Mouse (Mus musculus) hindbrain, embryonic 12.5 days (tissue): ENCODE results near the gene Olfr141. TPM values are rescaled to one million over a fixed set of nuclear protein-coding genes. Genes with fewer than 3 reads are reported as not detected.

Experiments
- ATAC-seq: fragments of 200-750 bp; cut with Nextera tagmentation; 2 replicates; pipeline ENCODE4 v1.8.0; 2017; ENCODE audit warnings: moderate TSS enrichment; ENCODE audit not compliant: low FRiP score
- H3K27ac ChIP-seq: fragments of 300-500 bp; sonication (generic); 2 replicates; pipeline ENCODE4 v1.5.1; 2016; ENCODE audit warnings: mild to moderate bottlenecking
- H3K27me3 ChIP-seq: fragments of 300-500 bp; sonication (generic); 2 replicates; pipeline ENCODE4 v1.6.1; 2016; ENCODE audit warnings: mild to moderate bottlenecking
- H3K36me3 ChIP-seq: fragments of 300-500 bp; sonication (generic); 2 replicates; pipeline ENCODE4 v1.6.1; 2016; ENCODE audit warnings: mild to moderate bottlenecking
- H3K4me1 ChIP-seq: fragments of 300-500 bp; sonication (generic); 2 replicates; pipeline ENCODE4 v1.6.1; 2016
- H3K4me2 ChIP-seq: fragments of 300-500 bp; sonication (generic); replicated peaks from 2 replicates; pipeline ENCODE4 v1.6.1; 2016; ENCODE audit warnings: mild to moderate bottlenecking
- H3K4me3 ChIP-seq: fragments of 300-500 bp; sonication (generic); 2 replicates; pipeline ENCODE4 v1.5.1; 2016; ENCODE audit warnings: mild to moderate bottlenecking
- H3K9ac ChIP-seq: fragments of 300-500 bp; sonication (generic); 2 replicates; pipeline ENCODE4 v1.6.1; 2016; ENCODE audit warnings: mild to moderate bottlenecking, moderate library complexity
- H3K9me3 ChIP-seq: fragments of 300-500 bp; sonication (generic); replicated peaks from 2 replicates; pipeline ENCODE4 v1.6.1; 2016; ENCODE audit warnings: mild to moderate bottlenecking
- WGBS: fragments of 180-500 bp; shearing (Covaris S2); methylation state at CpG from one replicate; pipeline ENCODE4 v1.1.7; 2016; 5-methylcytosine and 5-hydroxymethylcytosine counted together
- polyA plus RNA-seq: library from polyadenylated mRNA; unstranded; fragments of >200 nt; fragmentation: Nextera tagmentation; extraction: Ambion mirVana; gene quantifications from 2 replicates; pipeline ENCODE4 v1.2.1, GENCODE M21; 2016

Gene Olfr141
- polyA plus RNA-seq, result not detected in 2 replicates

DNA sequence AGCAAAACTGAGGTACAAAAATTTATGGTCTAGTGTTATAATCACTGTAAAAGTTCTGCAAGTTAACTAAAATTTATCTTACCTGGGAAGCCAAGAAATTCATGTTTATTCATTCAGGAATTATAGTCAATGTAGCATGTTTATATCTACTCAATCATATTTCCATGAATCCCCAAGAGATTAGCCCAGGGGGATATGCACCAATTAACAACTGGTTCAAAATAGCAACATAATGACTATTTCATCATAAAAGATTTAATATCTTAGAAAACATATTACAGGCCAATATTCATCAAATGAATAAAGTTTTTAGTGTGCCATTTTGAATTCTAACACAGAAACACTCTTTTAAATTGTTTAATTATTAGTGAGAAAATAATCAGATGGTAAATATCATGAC, at the start of gene Olfr141:
Olfr141 (minus strand) TSS at position 101 of the 400 bp plus-strand sequence.
- ATAC-seq, result no peak
- Histone ChIP-seq H3K27ac (no peak within 1 kb of the TSS), H3K27me3 (no peaks in the 10 kb centered on the region)

DNA sequence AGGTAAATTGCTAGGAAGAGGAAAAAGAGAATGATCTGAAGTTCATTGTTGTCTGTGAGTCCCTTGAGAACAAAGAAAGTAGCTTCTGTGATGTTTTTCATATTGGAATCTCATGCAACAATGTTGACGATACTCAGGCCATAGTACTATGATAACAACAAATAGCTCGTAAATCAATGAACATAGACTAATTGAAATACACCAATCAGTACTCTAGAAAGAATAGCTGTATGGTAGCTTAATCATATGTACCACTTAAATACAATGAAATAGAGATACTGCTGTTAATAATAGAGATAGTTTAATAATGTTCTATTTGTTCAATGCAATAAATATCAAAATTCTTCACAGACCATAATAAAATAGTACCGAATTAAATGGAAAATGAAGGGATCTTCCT, 41.8 kb upstream of the Olfr141 start, which contains the start of gene Olfr1095:
Olfr1095 (minus strand) TSS at position 101 of the 400 bp plus-strand sequence.
- H3K27ac ChIP-seq, result no peak within 1 kb of the TSS
- H3K27me3 ChIP-seq, result no peaks in the 10 kb centered on the region
- no peaks in the 10 kb centered on the region for H3K36me3 ChIP-seq
- no peak within 1 kb of the TSS for H3K4me2 ChIP-seq
- no peak within 1 kb of the TSS for H3K4me3 ChIP-seq
- H3K9me3 ChIP-seq, result no peaks in the 10 kb centered on the region
- no peaks in the 10 kb centered on the region for H3K4me1 ChIP-seq
- WGBS, result 90% methylated on average over 3 of the region's 3 CpGs
- H3K9ac ChIP-seq, result no peak within 1 kb of the TSS
- no peak for ATAC-seq

More for the DNA sequence above, at the start of gene Olfr141:
- no peak within 1 kb of the TSS for H3K4me3 ChIP-seq
- H3K4me2 ChIP-seq, result no peak within 1 kb of the TSS
- H3K36me3 ChIP-seq, result no peaks in the 10 kb centered on the region
- H3K9ac ChIP-seq, result no peak within 1 kb of the TSS
- H3K4me1 ChIP-seq, result no peaks in the 10 kb centered on the region
- no peaks in the 10 kb centered on the region for H3K9me3 ChIP-seq

DNA sequence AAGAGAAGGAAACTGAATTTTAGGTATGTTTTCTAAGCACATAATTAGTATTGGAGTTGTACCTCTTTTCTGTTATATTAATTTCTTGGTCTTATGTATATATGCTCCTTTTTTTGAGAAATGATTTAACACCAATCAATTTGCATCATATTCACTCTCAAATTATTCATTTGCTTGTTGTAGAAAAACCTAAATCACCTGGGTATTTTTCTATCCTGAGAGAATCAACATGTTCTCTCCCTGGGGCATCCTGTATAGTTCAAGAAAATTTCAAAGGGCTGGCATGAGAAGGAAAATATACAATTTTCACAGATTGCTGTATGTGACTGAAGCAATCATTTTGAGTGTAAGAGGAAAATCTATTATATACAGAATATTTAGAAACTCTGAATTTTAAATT, 14.5 kb upstream of the Olfr141 start, which contains the start of gene Olfr1094:
Olfr1094 (plus strand) TSS at position 301 of the 400 bp plus-strand sequence.
- Histone ChIP-seq H3K4me1 (no peaks in the 10 kb centered on the region), H3K4me3 (no peak within 1 kb of the TSS), H3K27ac (no peak within 1 kb of the TSS), H3K27me3 (no peaks in the 10 kb centered on the region), H3K36me3 (no peaks in the 10 kb centered on the region), H3K9ac (no peak within 1 kb of the TSS), H3K4me2 (no peak within 1 kb of the TSS), H3K9me3 (no peaks in the 10 kb centered on the region)
- ATAC-seq, result no peak

DNA sequence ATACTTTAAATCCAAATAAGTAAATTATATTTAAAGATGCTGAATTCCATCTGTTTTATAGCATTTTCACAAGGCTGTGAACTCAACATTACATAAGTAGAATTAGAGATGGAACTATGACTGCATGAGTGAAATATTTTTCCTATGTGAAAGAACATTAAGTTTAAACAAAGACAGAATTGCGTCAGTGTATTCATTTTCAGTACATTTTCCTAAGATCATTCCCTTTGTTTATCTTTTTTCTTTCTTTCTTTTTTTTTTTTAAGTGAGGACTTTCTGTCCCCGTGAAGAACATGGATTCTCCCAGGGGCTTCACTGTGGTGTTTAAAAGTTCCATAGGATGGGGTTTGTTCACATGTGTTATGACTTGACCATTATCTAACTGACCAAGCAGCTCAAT, 27.6 kb downstream of the Olfr141 start, which contains the start of gene Olfr1093:
Olfr1093 (plus strand) TSS at position 301 of the 400 bp plus-strand sequence.
- H3K9ac ChIP-seq, result no peak within 1 kb of the TSS
- H3K4me1 ChIP-seq, result no peaks in the 10 kb centered on the region
- H3K9me3 ChIP-seq, result no peaks in the 10 kb centered on the region
- no peak within 1 kb of the TSS for H3K4me2 ChIP-seq
- H3K36me3 ChIP-seq, result no peaks in the 10 kb centered on the region
- no peak within 1 kb of the TSS for H3K4me3 ChIP-seq
- no peaks in the 10 kb centered on the region for H3K27me3 ChIP-seq
- H3K27ac ChIP-seq, result no peak within 1 kb of the TSS
- 85% methylated on average over 2 of the region's 2 CpGs for WGBS
- ATAC-seq, result no peak

DNA sequence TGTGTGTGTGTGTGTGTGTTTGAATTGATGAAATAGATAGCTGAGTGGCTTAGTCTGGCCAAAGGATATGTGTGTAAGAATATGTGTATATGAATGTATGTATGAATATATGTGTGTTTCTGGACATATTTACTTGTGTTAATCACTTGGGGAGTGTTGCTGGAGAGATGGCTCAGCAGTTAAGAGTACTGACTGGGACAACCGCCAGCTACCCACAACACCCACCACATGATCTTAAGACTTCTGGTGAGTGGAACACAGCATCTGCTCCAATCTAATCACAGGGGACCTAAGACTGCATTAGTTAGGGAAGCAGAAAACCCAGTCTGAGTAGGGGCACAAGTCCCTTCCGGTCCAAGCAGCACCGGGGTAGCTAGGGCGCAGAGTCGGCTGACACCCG, 48.8 kb downstream of the Olfr141 start:
- 96% methylated on average over 6 of the region's 6 CpGs for WGBS
- Histone ChIP-seq H3K27ac (no peak overlapping the region), H3K4me3 (no peak overlapping the region), H3K27me3 (no peaks in the 10 kb centered on the region), H3K4me2 (no peak overlapping the region), H3K4me1 (no peaks in the 10 kb centered on the region), H3K36me3 (no peaks in the 10 kb centered on the region), H3K9me3 (no peaks in the 10 kb centered on the region), H3K9ac (no peak overlapping the region)
- ATAC-seq, result no peak

DNA sequence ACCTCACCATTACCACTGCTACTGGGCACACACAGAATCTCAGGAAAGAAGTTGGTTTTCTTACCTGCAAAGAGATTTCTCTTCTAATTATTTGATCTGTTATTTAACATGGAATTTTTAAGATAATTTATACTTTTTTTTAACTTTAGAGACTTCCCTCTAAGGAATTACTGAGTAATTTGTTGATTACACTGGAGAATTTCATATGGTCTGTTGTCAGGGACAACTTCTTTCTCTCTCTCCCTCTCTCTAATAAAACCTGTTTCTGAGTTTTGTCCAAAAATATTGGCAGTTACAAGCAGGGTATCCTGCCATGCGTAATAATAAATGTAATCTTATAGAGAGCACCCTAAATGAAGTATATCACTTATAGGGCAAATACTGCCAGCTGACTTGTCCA, 50.9 kb downstream of the Olfr141 start, which contains the start of gene Olfr1090:
Olfr1090 (minus strand) TSS at position 101 of the 400 bp plus-strand sequence.
- no peaks in the 10 kb centered on the region for H3K36me3 ChIP-seq
- H3K9me3 ChIP-seq, result no peaks in the 10 kb centered on the region
- WGBS, result 100% methylated on average over 1 of the region's 1 CpGs
- no peaks in the 10 kb centered on the region for H3K27me3 ChIP-seq
- H3K4me3 ChIP-seq, result no peak within 1 kb of the TSS
- H3K27ac ChIP-seq, result no peak within 1 kb of the TSS
- H3K9ac ChIP-seq, result no peak within 1 kb of the TSS
- ATAC-seq, result no peak
- no peak within 1 kb of the TSS for H3K4me2 ChIP-seq
- H3K4me1 ChIP-seq, result no peaks in the 10 kb centered on the region

Other genes with a start within 250 kb of the Olfr141 start
- not detected in 2 replicates for gene Olfr1082, start 211.1 kb downstream of the Olfr141 start, polyA plus RNA-seq
- gene Olfr1084, start 170.3 kb downstream of the Olfr141 start, polyA plus RNA-seq, result not detected in 2 replicates
- gene Olfr1085, start 148.0 kb downstream of the Olfr141 start, polyA plus RNA-seq, result not detected in 2 replicates
- gene Olfr1086, start 129.9 kb downstream of the Olfr141 start, polyA plus RNA-seq, result not detected in 2 replicates
- gene Olfr1087, start 111.6 kb downstream of the Olfr141 start, polyA plus RNA-seq, result not detected in 2 replicates
- gene Olfr1089, start 76.3 kb downstream of the Olfr141 start, polyA plus RNA-seq, result not detected in 2 replicates
- not detected in 2 replicates for gene Olfr1090, start 51.0 kb downstream of the Olfr141 start, polyA plus RNA-seq
- not detected in 2 replicates for gene Olfr1093, start 27.5 kb downstream of the Olfr141 start, polyA plus RNA-seq
- gene Olfr1094, start 14.6 kb upstream of the Olfr141 start, polyA plus RNA-seq, result not detected in 2 replicates
- gene Olfr1095, start 41.7 kb upstream of the Olfr141 start, polyA plus RNA-seq, result not detected in 2 replicates
- not detected in 2 replicates for gene Gm13723, start 64.8 kb upstream of the Olfr141 start, polyA plus RNA-seq
- gene Olfr1097, start 82.2 kb upstream of the Olfr141 start, polyA plus RNA-seq, result not detected in 2 replicates
- not detected in 2 replicates for gene Olfr1098, start 114.5 kb upstream of the Olfr141 start, polyA plus RNA-seq
- not detected in 2 replicates for gene Olfr1099, start 150.7 kb upstream of the Olfr141 start, polyA plus RNA-seq
- gene Olfr1100, start 169.9 kb upstream of the Olfr141 start, polyA plus RNA-seq, result not detected in 2 replicates
- gene Olfr1101, start 181.2 kb upstream of the Olfr141 start, polyA plus RNA-seq, result not detected in 2 replicates
- not detected in 2 replicates for gene Olfr1102, start 188.4 kb upstream of the Olfr141 start, polyA plus RNA-seq
- gene Olfr1104, start 217.1 kb upstream of the Olfr141 start, polyA plus RNA-seq, result not detected in 2 replicates
- not detected in 2 replicates for gene Olfr1105, start 226.5 kb upstream of the Olfr141 start, polyA plus RNA-seq
- gene Olfr1106, start 242.3 kb upstream of the Olfr141 start, polyA plus RNA-seq, result not detected in 2 replicates